Mouse (Mus musculus) right cerebral cortex, postnatal 14 days (tissue): ENCODE data around the gene St3gal4.

ENCODE experiments used
- DNase-seq: peaks from one replicate; pipeline ENCODE4 v3.0.0; 2022

St3gal4 gene

GRCm38 (mm10) chr9:35105438-35105837, 13.6 kb downstream of the St3gal4 start:
- DNase-seq: no peak

GRCm38 (mm10) chr9:35104711-35105110, 14.4 kb downstream of the St3gal4 start:
- DNase-seq: no peak

DNA sequence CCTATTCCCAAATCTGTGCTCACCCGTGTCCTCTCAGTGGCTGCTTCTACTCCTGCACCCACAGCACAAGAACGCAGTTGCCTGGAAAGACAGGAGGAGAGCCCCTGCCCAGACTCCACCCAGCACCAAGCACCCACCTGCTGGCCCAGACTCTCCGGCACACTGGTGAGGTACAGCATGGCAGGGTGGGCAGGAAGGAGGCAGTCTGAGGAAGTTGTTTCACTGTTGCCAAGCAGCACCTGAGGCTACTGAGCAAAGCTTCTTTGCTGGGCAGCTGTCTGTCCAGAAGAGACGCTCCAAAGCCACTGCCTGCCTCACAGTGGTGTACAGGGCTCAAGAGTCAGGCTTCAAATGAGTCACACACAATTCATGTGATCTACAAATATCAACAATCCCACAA, 20.3 kb downstream of the St3gal4 start:
- no peak for DNase-seq

DNA sequence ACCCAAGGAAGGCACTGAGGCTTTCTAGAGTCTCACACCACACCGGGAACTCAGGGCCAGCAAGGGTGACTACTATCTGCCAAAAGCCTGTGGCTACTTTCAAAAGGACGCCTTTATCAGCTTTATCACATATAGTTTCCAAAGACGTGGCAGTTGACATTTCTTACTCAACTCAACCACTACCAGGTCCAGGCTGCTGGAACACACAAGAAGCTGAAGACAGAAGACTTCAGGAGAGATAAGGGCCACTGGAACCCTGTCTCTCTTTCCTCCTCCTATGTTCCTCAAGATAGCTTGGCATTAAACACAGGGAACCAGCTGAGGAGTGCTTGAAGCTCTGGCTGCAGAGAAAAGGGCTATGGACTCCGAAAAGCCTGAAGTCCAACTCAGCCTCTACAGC, 21.2 kb downstream of the St3gal4 start:
- no peak for DNase-seq

DNA sequence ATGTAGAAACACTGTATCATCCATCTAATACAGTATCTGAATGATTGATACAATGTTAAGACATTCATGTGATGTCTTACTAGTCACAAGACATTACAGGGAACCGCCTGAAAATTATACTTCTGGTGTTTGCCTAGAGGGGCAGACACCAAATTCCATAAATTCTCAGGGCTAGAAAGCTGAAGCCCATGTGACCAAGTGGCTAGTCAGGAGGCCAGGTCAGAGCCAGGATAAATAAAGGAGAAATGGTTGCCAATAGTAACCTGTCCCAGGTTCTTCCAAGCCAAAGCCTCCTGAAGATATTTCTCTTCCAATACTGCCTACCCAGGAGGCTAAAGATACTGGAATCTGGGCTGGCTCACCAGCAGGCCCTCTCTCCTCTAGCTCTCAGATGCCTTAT, 23.3 kb downstream of the St3gal4 start:
- no peak for DNase-seq

DNA sequence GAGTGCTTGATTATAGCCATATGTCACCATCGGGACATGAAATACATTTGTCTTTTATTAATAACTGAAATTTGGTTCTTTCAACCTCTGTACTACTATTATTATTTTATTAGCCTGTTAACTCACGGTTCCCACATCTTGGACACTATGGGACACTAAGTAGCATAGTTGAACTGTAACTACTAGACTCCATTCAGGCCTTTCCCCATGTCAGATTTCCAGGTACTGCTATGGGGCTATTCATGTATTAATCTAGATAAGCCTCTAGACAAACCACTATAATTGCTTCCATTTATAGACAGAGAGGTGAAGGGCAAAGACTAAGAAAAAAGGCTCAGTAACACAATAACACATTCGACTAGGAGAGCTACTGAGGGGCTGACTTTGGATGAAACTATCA, 25.7 kb downstream of the St3gal4 start:
- DNase-seq: no peak

GRCm38 (mm10) chr9:35092904-35093303, 26.2 kb downstream of the St3gal4 start:
- DNase-seq: no peak

- DNase-seq: no peak
These were observed 57.6 kb downstream of the St3gal4 start for GRCm38 (mm10) chr9:35061446-35061845.

DNA sequence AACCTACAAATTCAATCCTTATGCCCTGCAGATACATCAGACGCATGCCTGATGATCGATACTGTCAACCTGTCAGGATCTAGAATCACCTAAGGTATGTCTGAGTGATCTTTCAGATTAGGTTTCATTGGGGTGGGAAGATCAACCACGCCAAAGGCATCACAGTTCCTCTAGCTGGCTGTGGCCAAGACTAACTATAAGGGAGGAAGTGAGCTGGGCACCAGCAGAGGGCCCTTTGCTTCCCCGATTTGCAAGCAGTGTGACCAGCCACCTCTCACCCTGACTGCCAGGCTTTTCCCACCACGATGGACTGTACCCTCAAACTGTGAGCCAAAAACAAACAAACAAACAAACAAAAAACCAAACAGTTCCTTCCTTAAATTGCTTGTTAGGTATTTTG, 59.2 kb downstream of the St3gal4 start:
- no peak for DNase-seq

DNA sequence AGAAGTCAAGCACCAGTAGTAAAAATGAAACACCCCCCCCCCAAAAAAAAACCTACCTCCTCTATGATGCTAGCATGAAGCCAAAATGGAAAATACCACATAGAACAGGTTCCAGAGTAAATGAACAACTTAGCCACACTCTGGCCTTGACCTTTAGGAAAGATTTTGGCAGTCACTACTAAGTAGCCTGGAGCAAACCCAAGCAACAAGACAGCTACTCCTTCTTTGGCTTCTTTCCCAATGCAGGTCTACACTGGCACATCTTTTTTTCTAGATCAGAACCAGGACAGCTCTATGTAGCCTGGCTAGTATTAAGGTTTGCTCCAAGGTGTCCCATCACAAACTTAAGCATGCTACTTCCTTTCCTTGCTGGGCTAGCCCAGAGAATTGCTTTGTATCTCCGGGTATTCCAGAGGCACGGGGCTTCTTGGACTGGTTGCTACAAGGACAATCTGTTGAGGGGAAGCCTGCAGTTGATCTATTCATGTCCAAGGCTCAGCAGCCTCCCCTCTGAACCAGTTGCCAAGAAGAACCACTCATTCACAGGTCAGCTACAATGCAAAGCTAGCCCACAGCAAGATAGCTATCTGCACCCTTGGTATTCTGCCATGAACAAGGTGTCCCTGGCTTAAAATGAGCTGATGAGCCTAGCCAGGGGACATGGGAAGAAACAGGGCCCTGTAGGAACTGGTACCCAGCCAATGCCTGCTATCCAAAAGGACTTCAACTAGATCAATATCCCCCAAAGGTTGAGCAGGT, 60.3 kb downstream of the St3gal4 start:
- DNase-seq: no peak

- no peak for DNase-seq
These were observed 60.9 kb downstream of the St3gal4 start for GRCm38 (mm10) chr9:35058186-35058585.

DNA sequence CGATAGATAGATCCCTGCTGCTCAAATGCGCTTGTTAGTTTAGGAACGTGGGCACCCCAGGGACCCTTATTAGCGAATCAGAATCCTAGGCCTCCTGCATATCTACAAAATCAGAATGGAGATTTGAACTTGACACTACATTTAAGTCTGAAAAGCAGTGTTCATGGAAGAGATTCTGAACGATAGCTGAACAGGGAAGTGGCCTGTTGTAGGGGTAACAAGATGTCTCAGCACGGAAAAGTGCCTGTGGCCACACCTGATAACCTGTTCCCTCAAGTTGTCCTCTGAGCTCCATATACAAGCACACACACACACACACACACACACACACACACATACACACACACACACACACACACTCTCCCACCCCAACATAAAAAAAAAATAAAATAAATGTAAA, 61.4 kb downstream of the St3gal4 start:
- no peak for DNase-seq

- no peak for DNase-seq
These were observed 62.5 kb downstream of the St3gal4 start for GRCm38 (mm10) chr9:35056611-35057010.

GRCm38 (mm10) chr9:35055528-35056330, 63.3 kb downstream of the St3gal4 start:
- DNase-seq: no peak

- DNase-seq: no peak
These were observed 65.4 kb downstream of the St3gal4 start for GRCm38 (mm10) chr9:35053669-35054068.

GRCm38 (mm10) chr9:35053081-35053480, 66.0 kb downstream of the St3gal4 start:
- DNase-seq: no peak

DNA sequence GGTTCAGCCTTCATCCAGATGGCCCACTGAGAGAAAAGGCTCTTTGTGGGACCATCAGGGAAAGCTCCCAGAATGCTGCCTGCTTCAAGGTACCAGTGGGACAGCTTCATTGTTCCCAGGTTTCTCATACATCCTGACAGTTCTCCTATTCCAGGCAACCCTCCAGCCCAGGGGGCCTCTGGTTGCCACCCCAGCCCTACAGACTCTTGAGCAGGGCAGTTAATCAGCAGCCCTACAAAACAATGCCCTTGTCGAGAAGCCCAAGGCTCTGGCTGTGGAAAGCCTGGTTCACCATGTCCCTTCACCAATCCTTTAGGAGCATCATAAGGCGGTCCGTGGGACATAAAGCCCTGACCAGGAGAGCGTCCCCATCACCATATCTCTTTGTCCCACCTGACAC, 66.4 kb downstream of the St3gal4 start:
- DNase-seq: no peak

DNA sequence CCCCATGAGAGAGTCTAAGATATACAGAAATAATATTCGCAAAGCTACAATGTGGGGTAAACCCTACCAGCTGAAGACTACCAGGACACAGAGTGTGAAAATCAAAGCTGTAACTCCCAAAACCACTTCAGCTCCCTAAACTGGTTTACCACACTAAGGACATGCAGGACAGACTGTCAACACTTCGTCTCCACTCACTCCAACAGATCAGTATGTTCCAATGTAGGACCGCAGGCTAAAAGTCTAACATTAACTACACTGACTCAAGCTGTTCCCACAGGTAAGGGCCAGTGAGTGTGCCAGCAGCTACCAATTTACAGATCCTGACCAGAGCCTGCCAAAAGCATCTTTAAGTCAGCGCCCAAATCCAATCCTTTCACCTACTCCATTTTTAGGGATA, 67.4 kb downstream of the St3gal4 start:
- DNase-seq: no peak

GRCm38 (mm10) chr9:35050701-35051454, 68.2 kb downstream of the St3gal4 start:
- no peak for DNase-seq

DNA sequence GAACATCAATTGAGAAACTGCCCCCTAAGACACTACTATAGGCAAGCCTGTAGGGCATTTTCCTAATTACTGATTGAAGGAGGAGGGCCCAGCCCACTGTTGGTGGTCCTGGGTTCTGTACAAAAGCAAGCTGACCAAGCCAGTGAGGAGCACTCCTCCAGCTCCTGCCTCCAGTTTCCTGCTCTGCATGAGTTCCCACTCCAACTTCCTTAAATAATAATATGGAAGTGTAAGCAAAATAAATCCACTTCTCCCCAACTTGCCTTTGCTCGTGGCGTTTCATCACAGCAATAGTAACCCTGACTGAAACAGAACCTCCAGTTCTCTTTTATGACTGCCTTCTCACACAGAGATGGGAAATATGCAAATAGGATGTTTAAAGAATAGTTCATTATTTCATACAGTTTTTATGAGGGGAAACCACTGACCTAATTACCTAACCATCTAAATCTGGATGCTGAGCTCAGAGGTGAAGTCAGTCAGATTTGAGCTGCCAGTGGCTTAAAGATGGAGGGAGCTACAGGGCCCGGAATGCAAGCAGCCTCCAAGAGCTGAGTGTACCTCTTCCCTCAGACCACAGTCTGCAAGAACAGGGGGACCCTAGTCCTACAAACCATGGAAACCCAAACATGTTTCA, 69.1 kb downstream of the St3gal4 start:
- no peak for DNase-seq

DNA sequence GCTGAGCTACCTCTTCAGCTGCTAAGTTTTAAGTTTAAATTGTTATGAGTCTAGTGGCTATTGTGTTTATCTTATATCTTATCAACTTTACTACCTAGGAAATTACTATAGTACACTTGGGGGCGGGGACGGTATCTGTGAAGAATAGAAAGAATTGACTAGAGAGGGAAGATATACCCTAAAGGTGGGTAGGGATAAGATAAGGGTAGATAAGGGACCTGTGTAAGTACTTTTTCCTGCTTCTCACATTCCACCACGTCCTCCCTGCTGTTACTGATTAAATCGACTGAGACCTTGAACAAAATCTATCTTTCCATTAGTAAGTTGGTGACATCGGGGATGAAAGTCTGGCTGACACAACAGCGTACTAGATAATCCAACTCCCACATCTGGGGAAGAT, 70.6 kb downstream of the St3gal4 start:
- no peak for DNase-seq

GRCm38 (mm10) chr9:35045756-35046155, 73.3 kb downstream of the St3gal4 start:
- no peak for DNase-seq

DNA sequence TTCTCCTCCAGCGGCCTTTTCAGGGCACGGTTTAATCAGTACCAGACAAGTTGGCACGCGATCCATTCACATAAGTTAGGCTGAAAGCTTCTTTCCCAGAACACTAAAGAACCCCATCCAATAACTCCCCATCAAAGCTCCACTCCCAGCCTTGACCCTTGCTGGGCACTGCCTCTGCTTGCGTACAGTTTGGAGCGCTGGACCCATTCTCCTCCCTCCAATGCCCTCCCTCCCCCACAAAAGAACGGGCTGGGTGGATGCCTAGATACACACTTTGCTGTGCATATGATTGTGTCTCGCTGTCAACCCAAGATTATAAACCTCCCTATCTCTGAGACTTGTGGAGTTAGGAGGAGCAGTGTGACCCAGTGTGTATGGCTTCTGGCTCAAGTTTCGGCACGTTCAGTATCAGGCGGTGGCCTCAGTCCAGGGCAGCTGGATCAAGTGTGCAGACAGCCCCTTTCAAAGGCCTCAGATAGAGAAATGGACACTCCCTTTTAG, 74.0 kb downstream of the St3gal4 start:
- DNase-seq: no peak
